Mouse (Mus musculus): Measurements from ENCODE around the gene Edar.

Edar gene

GRCm38 (mm10) chr10:58600151-58600550 lies 75.3 kb downstream of the Edar start:
- no peak for DNase-seq

- no peak for DNase-seq
These were observed 79.6 kb downstream of the Edar start for GRCm38 (mm10) chr10:58595821-58596220.

DNA sequence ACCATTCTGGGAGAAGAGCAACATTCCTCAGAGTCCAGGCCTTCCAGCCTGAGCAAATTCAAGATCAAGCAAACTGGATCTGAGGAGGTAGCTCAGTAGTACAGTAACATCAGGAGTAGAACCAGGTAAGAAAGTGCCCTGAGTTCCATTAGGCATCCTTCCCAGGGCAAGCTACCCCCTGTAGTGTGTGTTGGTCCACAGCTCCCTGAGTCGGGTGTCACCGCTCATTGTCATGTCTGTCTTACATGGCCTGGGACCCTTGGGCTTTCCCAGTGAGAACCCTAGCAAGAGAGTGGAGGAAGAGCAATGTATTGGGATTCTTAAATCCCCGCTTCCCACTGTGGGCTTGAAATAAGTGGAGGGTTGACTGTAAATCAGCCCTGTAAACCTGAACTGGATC lies 80.3 kb downstream of the Edar start:
- DNase-seq: no peak

DNA sequence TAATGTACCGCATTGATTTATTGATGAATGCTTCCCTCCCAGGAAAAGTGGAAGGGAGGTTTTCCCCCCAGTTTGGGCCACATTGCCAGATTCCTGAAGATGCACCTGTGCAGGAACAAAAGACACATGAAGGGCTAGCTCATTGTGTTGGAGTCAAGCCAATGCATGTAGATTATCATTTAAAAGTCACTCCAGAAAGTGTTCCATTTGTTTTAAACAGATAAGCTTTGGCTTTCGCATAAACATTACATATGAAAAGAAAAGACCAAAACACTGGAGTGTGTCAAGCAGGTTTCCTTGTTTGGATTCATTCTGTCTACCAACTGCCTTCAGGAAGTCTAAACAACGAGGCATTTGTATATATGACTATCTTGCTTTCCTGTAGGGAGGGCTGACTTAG lies 81.0 kb downstream of the Edar start:
- DNase-seq: no peak

GRCm38 (mm10) chr10:58585427-58586223 lies 89.8 kb downstream of the Edar start:
- DNase-seq: no peak

GRCm38 (mm10) chr10:58560521-58560920 lies 114.9 kb downstream of the Edar start:
- no peak for DNase-seq

DNA sequence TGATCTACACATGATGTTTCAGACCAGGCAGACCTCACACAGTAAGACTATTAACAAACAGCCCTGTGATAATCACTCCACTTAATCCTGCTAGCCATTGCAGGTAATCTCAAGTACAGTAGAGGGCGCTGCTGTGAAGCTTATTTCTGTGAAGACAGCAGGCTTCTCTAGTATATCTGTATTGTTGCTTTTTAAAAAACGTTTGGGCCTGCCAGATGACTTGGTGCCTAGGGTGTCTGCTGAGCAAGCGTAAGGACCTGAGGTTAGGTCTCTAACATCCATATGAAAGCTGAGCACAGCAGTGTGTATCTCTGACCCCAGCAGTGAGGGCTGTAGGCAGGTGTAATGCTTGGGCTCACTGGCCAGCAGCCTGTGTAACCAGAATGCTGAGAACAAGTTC lies 115.6 kb downstream of the Edar start:
- peak; percentile 14 for DNase-seq

DNA sequence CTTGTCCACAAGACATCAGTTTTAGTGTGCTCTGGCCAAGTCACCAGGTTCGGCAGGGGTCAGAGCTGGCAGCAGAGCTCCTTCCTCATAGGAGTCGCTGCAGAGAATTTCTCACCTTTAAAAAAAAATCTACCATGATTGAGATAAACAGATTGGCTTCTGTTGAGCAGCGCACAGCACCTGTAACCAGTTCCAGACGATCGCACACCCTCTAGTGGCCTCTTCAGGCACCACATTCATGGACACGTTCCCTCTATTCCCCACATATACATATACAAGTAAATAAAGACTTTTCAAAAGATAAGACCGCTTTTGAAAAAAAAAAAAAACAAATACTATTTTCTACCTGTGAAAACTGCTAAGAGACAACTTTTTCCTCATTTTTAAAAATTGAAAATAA lies 116.4 kb downstream of the Edar start:
- DNase-seq: peak; percentile 23

DNA sequence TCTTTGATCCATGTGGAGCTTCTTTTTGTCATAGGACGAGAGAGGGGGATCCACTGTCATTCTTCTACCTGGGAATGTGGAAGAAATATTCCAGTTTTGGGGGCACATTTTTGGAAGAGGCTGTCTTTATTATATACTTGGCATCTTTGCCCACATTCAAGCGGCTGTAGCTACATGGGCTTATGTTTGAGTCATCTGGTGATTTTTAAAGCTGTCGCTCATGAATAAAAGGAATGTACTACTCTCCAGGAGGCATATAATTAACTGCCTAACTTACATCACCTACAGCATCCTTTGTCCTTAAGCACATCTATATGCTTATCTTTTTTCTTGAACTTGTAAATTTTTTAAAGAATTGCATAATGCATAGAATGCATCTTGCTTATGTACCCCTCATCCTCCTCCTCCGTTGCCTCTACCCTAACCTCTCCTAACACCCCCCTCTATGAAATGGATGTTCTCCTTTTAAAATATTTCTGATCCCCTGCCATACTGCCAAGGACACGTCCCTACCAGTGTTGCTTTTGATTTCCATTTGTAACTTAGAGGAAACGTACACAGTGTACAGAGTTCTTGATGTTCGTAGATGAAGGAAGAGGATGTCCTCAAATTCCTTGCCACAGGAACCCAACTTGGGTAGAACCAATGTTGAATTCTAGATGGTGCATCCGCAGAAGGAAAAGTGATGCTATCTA lies 120.6 kb downstream of the Edar start:
- no peak for DNase-seq

Data from cerebellum, adult 8-10 months (tissue).